Mouse (Mus musculus) bone marrow, adult 2 months (tissue): Measurements from ENCODE around the gene Chit1. TPM values are rescaled to one million over a fixed set of nuclear protein-coding genes. Genes with fewer than 3 reads are reported as not detected.

Experiments used
- H3K27ac ChIP-seq: fragments of 200-500 bp; 2 replicates; pipeline ENCODE4 v1.5.1; 2012; ENCODE audit warnings: low read depth, mild to moderate bottlenecking, control low read depth, inconsistent platforms, low read length; ENCODE audit not compliant: control insufficient read depth, poor library complexity, insufficient read depth
- H3K4me1 ChIP-seq: fragments of 200-500 bp; 2 replicates; pipeline ENCODE4 v1.6.1; 2011; ENCODE audit warnings: low read length; ENCODE audit not compliant: control insufficient read depth, insufficient read depth
- H3K4me3 ChIP-seq: fragments of 200-500 bp; replicated peaks from 2 replicates; pipeline ENCODE3; 2011; ENCODE audit warnings: mild to moderate bottlenecking, low read depth, low read length, control low read depth; ENCODE audit not compliant: control insufficient read depth
- CTCF ChIP-seq: fragments of 200-500 bp; IDR thresholded peaks from 2 replicates; pipeline ENCODE4 v1.5.1; 2011; ENCODE audit warnings: low read length, control low read depth; ENCODE audit not compliant: control insufficient read depth, insufficient read depth
- POLR2A ChIP-seq: fragments of 200-500 bp; IDR thresholded peaks from 2 replicates; pipeline ENCODE4 v1.6.1; 2011; ENCODE audit warnings: low read depth, mild to moderate bottlenecking, control low read depth, low read length, borderline replicate concordance; ENCODE audit not compliant: control insufficient read depth
- WGBS: fragments of 180-500 bp; shearing (Covaris S2); methylation state at CpG from one replicate; pipeline ENCODE4 v1.1.7; 2018; 5-methylcytosine and 5-hydroxymethylcytosine counted together
- polyA plus RNA-seq: library from polyadenylated mRNA; stranded (reverse); fragments of >200 nt; gene quantifications from 2 replicates; pipeline ENCODE4 v1.2.4, GENCODE M21; 2011; ENCODE audit warnings: low replicate concordance; ENCODE audit not compliant: missing spikeins, insufficient read depth, insufficient read length

Gene Chit1
- polyA plus RNA-seq, 1 experiment, result not detected

- no peak overlapping the region for H3K27ac ChIP-seq
- no peaks in the 10 kb centered on the region for H3K4me1 ChIP-seq
- WGBS, result 87% methylated on average over 8 of the region's 8 CpGs
- no peak overlapping the region for H3K4me3 ChIP-seq
- TF ChIP-seq CTCF (no peak), POLR2A (no peak)
Measured at GRCm38 (mm10) chr1:134115424-134115823, 4.4 kb downstream of the Chit1 start.

GRCm38 (mm10) chr1:134117110-134117509 is 6.1 kb downstream of the Chit1 start:
- Histone ChIP-seq H3K27ac (no peak overlapping the region), H3K4me1 (no peaks in the 10 kb centered on the region), H3K4me3 (no peak overlapping the region)
- TF ChIP-seq CTCF (no peak), POLR2A (no peak)
- WGBS, result 66% methylated on average over 5 of the region's 5 CpGs

- TF ChIP-seq POLR2A (no peak), CTCF (peak; percentile 87)
- 3% methylated on average over 5 of the region's 5 CpGs for WGBS
Measured at GRCm38 (mm10) chr1:134120179-134120578, 9.1 kb downstream of the Chit1 start.

GRCm38 (mm10) chr1:134122195-134122594 is 11.2 kb downstream of the Chit1 start:
- H3K4me3 ChIP-seq, result no peak overlapping the region
- 44% methylated on average over 9 of the region's 9 CpGs for WGBS
- H3K27ac ChIP-seq, result no peak overlapping the region
- TF ChIP-seq POLR2A (no peak), CTCF (peak; percentile 74)
- no peaks in the 10 kb centered on the region for H3K4me1 ChIP-seq

More at GRCm38 (mm10) chr1:134120179-134120578, 9.1 kb downstream of the Chit1 start:
- Histone ChIP-seq H3K27ac (no peak overlapping the region), H3K4me3 (no peak overlapping the region), H3K4me1 (no peaks in the 10 kb centered on the region)

GRCm38 (mm10) chr1:134133316-134133715 is 22.3 kb downstream of the Chit1 start:
- Histone ChIP-seq H3K4me3 (no peak overlapping the region), H3K4me1 (peaks cover 1% of the 10 kb centered on the region; the same call in 1 of the 2 replicates), H3K27ac (no peak overlapping the region)
- TF ChIP-seq POLR2A, result no peak
- TF ChIP-seq CTCF, result no peak
- 77% methylated on average over 11 of the region's 11 CpGs for WGBS

- no peak for TF ChIP-seq POLR2A
- no peak for TF ChIP-seq CTCF
- H3K4me1 ChIP-seq, result peaks cover 1% of the 10 kb centered on the region; the same call in 1 of the 2 replicates
- no peak overlapping the region for H3K4me3 ChIP-seq
- no peak overlapping the region for H3K27ac ChIP-seq
- 81% methylated on average over 3 of the region's 3 CpGs for WGBS
Measured at GRCm38 (mm10) chr1:134136351-134136750, 25.3 kb downstream of the Chit1 start.

GRCm38 (mm10) chr1:134138424-134138823 is 27.4 kb downstream of the Chit1 start:
- TF ChIP-seq CTCF (no peak), POLR2A (no peak)
- Histone ChIP-seq H3K4me1 (peaks cover 1% of the 10 kb centered on the region; the same call in 1 of the 2 replicates), H3K4me3 (no peak overlapping the region), H3K27ac (no peak overlapping the region)
- 47% methylated on average over 9 of the region's 9 CpGs for WGBS

- WGBS, result 83% methylated on average over 4 of the region's 4 CpGs
- no peak for TF ChIP-seq CTCF
- no peak for TF ChIP-seq POLR2A
- H3K4me3 ChIP-seq, result no peak overlapping the region
Measured at GRCm38 (mm10) chr1:134142363-134142794, 31.3 kb downstream of the Chit1 start.

GRCm38 (mm10) chr1:134146066-134146465 is 35.0 kb downstream of the Chit1 start:
- no peak overlapping the region for H3K4me3 ChIP-seq
- 83% methylated on average over 8 of the region's 8 CpGs for WGBS
- H3K27ac ChIP-seq, result no peak overlapping the region
- TF ChIP-seq CTCF (no peak), POLR2A (no peak)
- H3K4me1 ChIP-seq, result no peaks in the 10 kb centered on the region

More at GRCm38 (mm10) chr1:134142363-134142794, 31.3 kb downstream of the Chit1 start:
- Histone ChIP-seq H3K4me1 (no peaks in the 10 kb centered on the region), H3K27ac (no peak overlapping the region)
